Mouse (Mus musculus) skeletal muscle tissue, adult 2 months (tissue): ENCODE results near the gene Rbfox3.
"Not testable (repeated sequence)": the region's sequence is repeated elsewhere in the genome, so short reads cannot be mapped to it uniquely, and the experiment has no call there.

Experiments
- DNase-seq: peaks from one replicate; pipeline ENCODE4 v3.0.0-alpha.2; 2012; ENCODE audit warnings: low read depth, low spot score

Rbfox3 gene

GRCm38 (mm10) chr11:118825280-118826094, 85.9 kb downstream of the Rbfox3 start:
- no peak for DNase-seq

- DNase-seq: peak; percentile 42
Observed at GRCm38 (mm10) chr11:118821353-118821752, 90.0 kb downstream of the Rbfox3 start.

- no peak for DNase-seq
Observed at GRCm38 (mm10) chr11:118818528-118818927, 92.9 kb downstream of the Rbfox3 start.

GRCm38 (mm10) chr11:118815118-118815517, 96.3 kb downstream of the Rbfox3 start:
- DNase-seq: no peak

- DNase-seq: no peak
Observed at GRCm38 (mm10) chr11:118813942-118814341, 97.5 kb downstream of the Rbfox3 start.

GRCm38 (mm10) chr11:118811404-118811803, 100.0 kb downstream of the Rbfox3 start:
- DNase-seq: no peak

- no peak for DNase-seq
Observed at GRCm38 (mm10) chr11:118807511-118807910, 103.9 kb downstream of the Rbfox3 start.

- no peak for DNase-seq
Observed at GRCm38 (mm10) chr11:118794856-118795602, 116.4 kb downstream of the Rbfox3 start.

GRCm38 (mm10) chr11:118793639-118794021, 117.8 kb downstream of the Rbfox3 start:
- no peak for DNase-seq

GRCm38 (mm10) chr11:118792916-118793638, 118.3 kb downstream of the Rbfox3 start:
- DNase-seq: peak; percentile 17

GRCm38 (mm10) chr11:118792163-118792915, 119.1 kb downstream of the Rbfox3 start:
- DNase-seq: no peak

- DNase-seq: peak; percentile 62
Observed at GRCm38 (mm10) chr11:118791391-118791790, 120.0 kb downstream of the Rbfox3 start.

GRCm38 (mm10) chr11:118788091-118788490, 123.3 kb downstream of the Rbfox3 start:
- DNase-seq: no peak

- DNase-seq: no peak
Observed at GRCm38 (mm10) chr11:118782677-118783076, 128.7 kb downstream of the Rbfox3 start.

GRCm38 (mm10) chr11:118775753-118776152, 135.6 kb downstream of the Rbfox3 start:
- DNase-seq: no peak

- DNase-seq: not testable (repeated sequence)
Observed at GRCm38 (mm10) chr11:118774777-118775176, 136.6 kb downstream of the Rbfox3 start.

GRCm38 (mm10) chr11:118773076-118773583, 138.3 kb downstream of the Rbfox3 start:
- DNase-seq: no peak

GRCm38 (mm10) chr11:118771358-118771757, 140.0 kb downstream of the Rbfox3 start:
- DNase-seq: no peak

- no peak for DNase-seq
Observed at GRCm38 (mm10) chr11:118770789-118771188, 140.6 kb downstream of the Rbfox3 start.

GRCm38 (mm10) chr11:118769542-118769941, 141.9 kb downstream of the Rbfox3 start:
- no peak for DNase-seq

- DNase-seq: no peak
Observed at GRCm38 (mm10) chr11:118768441-118768840, 143.0 kb downstream of the Rbfox3 start.
